Mouse (Mus musculus) heart, postnatal 4 days (tissue): Measurements from ENCODE around the gene Spryd3. TPM values are rescaled to one million over a fixed set of nuclear protein-coding genes. Genes with fewer than 3 reads are reported as not detected.

Source experiments
- DNase-seq: peaks from one replicate; pipeline ENCODE4 v3.0.0; 2021
- total RNA-seq, 2 experiments: library from RNA; stranded (reverse); gene quantifications; 2 replicates each; pipeline ENCODE4 v1.2.3; 2021

Gene Spryd3
- total RNA-seq, 2 experiments from 2014 or later: 19.9 to 22.6 TPM

- peak; percentile 67 for DNase-seq
Observed at GRCm38 (mm10) chr15:102146882-102147281, 10.8 kb upstream of the Spryd3 start.

GRCm38 (mm10) chr15:102146089-102146488, 10.1 kb upstream of the Spryd3 start:
- no peak for DNase-seq

DNA sequence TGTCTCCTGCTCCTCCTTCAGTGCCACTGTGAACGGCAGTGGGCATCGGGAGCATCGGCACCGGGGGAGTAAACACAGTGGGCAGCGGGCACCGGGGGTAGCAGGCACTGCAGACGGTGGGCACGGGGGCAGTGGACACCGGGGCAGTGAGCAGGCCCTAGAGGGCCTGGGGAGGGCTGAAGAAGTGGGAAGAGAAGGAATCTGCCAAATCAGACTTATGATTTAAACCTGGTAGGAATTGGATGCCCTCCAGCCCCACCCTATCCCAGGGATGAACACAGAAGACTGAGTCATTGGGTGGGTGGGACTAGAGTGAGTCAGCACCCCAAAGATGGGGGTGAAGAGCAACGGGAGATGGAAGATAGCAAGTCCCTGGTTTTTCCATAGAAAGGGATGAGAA, 9.3 kb upstream of the Spryd3 start:
- DNase-seq: peak; percentile 24

GRCm38 (mm10) chr15:102144726-102145125, 8.7 kb upstream of the Spryd3 start:
- DNase-seq: no peak

DNA sequence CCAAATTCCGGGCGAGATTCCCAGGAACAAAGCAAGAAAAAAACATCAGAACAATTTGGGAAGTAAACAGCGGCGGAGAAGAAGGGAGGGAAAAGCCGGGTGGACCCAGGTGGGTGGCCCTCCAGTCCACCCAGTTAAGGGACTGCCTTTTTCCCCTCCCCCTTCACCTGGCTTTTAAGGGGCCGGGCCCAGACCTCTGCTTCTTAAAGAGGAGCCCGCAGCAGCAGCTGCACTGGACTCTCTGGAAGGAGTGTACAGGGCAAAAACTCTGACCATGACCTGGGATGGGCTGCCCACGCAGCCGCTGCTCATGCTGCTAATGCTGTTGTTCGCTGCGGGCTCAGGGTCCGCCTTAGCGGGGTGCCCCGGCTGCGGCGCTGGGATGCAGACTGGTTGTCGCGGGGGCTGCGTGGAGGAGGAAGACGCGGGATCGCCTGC, 8.3 kb upstream of the Spryd3 start, which contains the start of gene Igfbp6:
Gene Igfbp6, plus strand, starts transcription at position 89 of the 438 bp plus-strand sequence.
- DNase-seq: no peak

GRCm38 (mm10) chr15:102142914-102143912, 7.2 kb upstream of the Spryd3 start:
- DNase-seq: peak; percentile 48

DNA sequence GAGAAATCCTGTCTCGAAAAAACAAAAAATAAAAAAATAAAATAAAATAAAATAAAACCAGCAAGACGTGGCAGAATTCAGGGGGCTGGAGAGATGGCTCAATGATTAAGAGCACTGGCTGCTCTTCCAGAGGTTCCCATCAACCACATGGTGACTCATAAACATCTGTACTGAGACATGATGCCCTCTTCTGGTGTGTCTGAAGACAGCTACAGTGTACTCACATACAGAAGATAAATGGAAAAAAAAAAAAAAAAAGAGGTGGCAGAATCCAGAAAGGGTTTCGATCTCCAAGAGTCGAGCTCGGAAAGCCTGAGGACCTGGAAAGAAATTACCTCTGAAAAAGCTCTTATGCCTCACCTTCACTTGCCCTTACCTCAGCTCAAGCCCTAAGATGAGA, 5.1 kb upstream of the Spryd3 start:
- DNase-seq: no peak

- no peak for DNase-seq
Observed at GRCm38 (mm10) chr15:102135522-102136128, 409 bp downstream of the Spryd3 start.

- DNase-seq: no peak
Observed at GRCm38 (mm10) chr15:102134709-102135108, 1.3 kb downstream of the Spryd3 start.

GRCm38 (mm10) chr15:102133314-102133713, 2.7 kb downstream of the Spryd3 start:
- no peak for DNase-seq

- DNase-seq: peak; percentile 73
Observed at GRCm38 (mm10) chr15:102126303-102126702, 9.7 kb downstream of the Spryd3 start.

GRCm38 (mm10) chr15:102120530-102120929, 15.5 kb downstream of the Spryd3 start:
- DNase-seq: peak; percentile 13

GRCm38 (mm10) chr15:102119831-102120170, 16.2 kb downstream of the Spryd3 start:
- no peak for DNase-seq

DNA sequence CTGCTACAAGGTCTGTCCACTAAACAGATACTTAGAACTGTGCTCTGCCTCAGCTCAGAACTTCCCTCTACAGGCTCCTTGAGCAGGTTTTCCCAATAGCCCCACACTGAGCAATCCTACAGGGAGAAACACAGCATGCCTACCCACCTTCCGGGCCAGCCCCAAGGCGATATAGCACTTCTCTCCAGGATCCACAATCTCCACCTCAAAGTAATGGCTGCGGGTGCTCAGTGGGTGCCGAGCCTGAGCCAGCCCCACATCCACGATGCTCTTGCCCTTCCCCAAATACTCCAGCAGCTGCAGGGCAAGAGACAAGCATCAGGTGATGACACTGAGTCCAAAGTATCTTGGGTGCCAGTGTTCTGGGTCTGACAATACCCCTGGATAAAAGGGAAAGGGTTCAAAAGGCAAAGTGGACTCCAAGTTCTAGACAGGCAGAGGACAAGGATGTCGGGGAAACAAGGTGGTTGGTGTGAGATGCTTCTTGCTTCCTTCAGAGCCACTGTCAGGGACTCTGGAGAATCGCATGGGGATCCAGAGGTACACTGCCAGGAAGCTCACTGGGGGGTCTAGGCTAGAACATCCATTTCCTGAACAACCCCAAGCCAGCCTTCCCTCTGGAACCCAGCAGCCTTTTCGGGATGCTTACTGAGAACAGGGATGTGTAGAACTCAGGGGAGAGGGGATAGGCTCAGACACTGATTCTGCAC, 16.8 kb downstream of the Spryd3 start:
- DNase-seq: no peak

DNA sequence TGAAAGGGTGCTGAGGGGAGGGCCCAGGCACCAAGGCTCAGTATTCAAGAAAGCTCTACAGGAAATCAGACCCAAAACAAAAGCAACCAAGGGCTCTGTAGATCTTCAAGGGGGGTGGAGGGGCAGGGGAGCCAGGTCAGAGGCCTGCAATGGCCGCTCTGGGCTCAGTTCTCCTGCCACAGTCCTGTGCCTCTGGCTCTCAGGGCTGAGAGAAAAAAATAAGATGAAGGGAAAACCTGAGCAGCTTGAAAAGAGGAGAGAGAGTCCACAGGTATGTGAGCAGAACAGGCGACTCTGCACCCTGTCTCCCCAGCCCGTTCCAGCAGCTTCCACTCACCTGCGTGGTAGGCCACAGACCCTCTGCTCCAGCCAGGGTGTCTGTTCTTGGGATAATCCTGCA, 17.4 kb downstream of the Spryd3 start:
- DNase-seq: no peak

DNA sequence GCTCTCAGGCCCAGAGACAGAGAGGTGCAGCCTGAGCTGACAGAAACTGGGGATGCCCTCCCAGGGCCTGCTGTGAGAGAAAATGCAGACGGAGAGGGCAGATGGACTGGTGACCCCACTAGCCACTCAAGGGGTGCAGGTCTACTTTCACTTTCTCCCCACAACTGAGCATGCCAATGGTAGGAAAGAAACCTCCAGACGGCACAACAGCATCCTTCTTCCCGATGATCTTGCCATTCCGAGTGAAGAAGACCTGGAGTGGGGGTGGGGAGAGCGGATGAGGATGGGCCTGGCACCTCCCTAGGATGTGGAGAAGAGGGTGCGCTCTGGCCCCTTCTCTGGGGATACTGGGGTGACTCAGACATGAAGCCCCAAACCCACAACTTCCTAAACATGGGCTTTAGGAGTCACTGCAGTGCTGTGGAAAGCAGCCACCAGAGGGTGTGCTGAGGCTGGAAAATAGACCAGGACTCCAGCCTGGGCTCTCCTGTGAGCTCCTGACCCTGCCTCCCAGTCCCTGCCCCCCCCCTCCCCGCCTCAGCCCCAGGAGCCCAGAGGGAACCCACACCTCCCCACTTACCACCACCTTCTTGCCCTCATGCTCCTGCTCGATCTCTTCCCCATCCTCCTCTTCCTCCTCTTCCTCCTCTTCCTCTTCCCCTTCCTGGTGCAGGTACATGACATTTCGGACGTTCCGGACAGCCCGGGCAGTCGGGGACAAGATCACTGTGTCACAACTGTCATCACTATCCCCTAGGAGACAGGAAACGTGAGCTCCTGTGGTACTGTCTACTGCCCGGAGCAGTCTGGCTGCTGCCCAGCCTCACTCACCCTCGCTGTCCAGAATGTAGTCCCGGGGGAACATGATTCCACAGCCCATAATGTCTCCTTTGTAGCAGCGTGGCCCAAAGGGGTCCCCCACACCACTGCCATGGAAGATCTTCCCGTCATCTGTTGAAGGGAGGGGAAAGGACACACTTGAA, 18.3 kb downstream of the Spryd3 start:
- DNase-seq: peak; percentile 63

- peak; percentile 27 for DNase-seq
Observed at GRCm38 (mm10) chr15:102116753-102117415, 19.1 kb downstream of the Spryd3 start.

DNA sequence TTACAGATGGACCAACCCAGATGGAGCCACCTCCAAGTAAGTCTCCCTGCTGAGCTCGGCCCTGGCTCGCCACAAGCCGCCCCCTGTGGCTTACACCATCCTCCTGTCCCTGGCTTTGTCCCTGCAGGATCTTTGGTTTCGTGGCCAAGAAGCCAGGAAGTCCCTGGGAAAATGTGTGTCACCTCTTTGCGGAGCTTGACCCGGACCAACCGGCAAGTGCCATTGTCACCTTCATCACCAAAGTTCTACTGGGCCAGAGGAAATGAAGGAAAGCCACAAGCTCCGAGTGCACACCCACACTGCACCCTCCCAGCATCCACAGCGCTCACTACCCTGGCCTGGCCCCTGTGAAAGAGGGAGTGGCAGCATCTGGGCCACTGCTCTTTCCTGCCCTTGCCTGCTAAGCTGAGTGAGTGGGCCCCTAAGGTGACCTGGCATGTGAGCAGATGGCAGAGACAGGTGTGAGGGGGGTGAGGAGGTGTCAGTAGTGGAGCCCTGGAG, 20.3 kb downstream of the Spryd3 start:
- DNase-seq: peak; percentile 12

- DNase-seq: no peak
Observed at GRCm38 (mm10) chr15:102114651-102115260, 21.3 kb downstream of the Spryd3 start.

GRCm38 (mm10) chr15:102113674-102114073, 22.4 kb downstream of the Spryd3 start:
- DNase-seq: no peak
